Mouse (Mus musculus): ENCODE measurements around the gene Naif1. TPM values are rescaled to one million over a fixed set of nuclear protein-coding genes. Genes with fewer than 3 reads are reported as not detected.
"Not testable (repeated sequence)": the region's sequence is repeated elsewhere in the genome, so short reads cannot be mapped to it uniquely, and the experiment has no call there.

The Naif1 gene
- polyA plus RNA-seq, 1 experiment, result 3.0 TPM

DNA sequence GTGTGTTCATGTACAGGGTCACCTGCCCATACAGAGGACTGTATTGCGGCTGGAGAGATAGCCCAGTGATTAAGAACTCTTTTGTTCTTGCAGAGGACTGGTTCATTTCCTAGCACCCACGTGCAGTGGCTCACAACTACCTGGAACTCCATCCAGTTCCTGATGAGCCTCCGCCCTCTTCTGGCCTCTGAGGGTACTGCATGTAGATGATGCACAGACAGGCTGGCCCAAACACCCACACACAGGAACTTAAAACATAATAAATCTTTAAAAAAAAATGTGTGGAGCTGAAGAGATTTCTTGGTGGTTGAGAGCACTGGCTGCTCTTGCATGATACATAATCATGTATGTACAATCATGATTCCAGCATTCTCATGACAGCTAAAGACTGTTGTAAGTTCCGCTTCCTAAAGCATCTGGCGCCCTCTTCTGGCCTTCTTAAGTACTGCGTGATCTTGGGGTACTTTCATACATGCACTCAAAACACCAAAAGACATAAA, 36.9 kb downstream of the Naif1 start:
- no peak overlapping the region for H3ac ChIP-seq (ENCODE audit: control insufficient read depth, insufficient read length)
- no peak overlapping the region for H3K4me3 ChIP-seq
- no peaks in the 10 kb centered on the region for H3K36me3 ChIP-seq (ENCODE audit: control insufficient read depth, insufficient read depth)
- TF ChIP-seq E2F4 (IDR thresholded peaks at IDR 0.05; ENCODE audit: insufficient read depth) (no peak), USF1 (IDR thresholded peaks at IDR 0.05; ENCODE audit: low read depth) (peak; percentile 24)
- H3K79me2 ChIP-seq (ENCODE audit: control insufficient read depth, insufficient read depth), result no peaks in the 10 kb centered on the region
- no peaks in the 10 kb centered on the region for H3K27me3 ChIP-seq (ENCODE audit: control insufficient read depth, insufficient read depth, insufficient read length)
- H3K4me2 ChIP-seq (ENCODE audit: low read depth), result no peak overlapping the region

GRCm38 (mm10) chr2:32488679-32489078, 38.4 kb downstream of the Naif1 start:
- no peaks in the 10 kb centered on the region for H3K79me2 ChIP-seq (ENCODE audit: control insufficient read depth, insufficient read depth)
- no peak overlapping the region for H3K4me2 ChIP-seq (ENCODE audit: low read depth)
- H3ac ChIP-seq (ENCODE audit: control insufficient read depth, insufficient read length), result no peak overlapping the region
- H3K4me3 ChIP-seq, result no peak overlapping the region
- H3K36me3 ChIP-seq (ENCODE audit: control insufficient read depth, insufficient read depth), result no peaks in the 10 kb centered on the region
- TF ChIP-seq MYOD1 (IDR thresholded peaks at IDR 0.05; ENCODE audit: control insufficient read depth in 1 of 3, insufficient read length in 2 of 3, low read depth in 2 of 3), result no peak
- no peak for TF ChIP-seq MAX (IDR thresholded peaks at IDR 0.05; ENCODE audit: low read depth)
- TF ChIP-seq CEBPB (IDR thresholded peaks at IDR 0.05; ENCODE audit: insufficient read depth, poor library complexity, severe bottlenecking), result no peak
- no peak for TF ChIP-seq REST (IDR thresholded peaks at IDR 0.05; ENCODE audit: insufficient read depth, insufficient read length)
- TF ChIP-seq SRF (IDR thresholded peaks at IDR 0.05; ENCODE audit: control insufficient read depth, insufficient read length, low read depth), result no peak
- no peak for TF ChIP-seq E2F4 (IDR thresholded peaks at IDR 0.05; ENCODE audit: insufficient read depth)
- TF ChIP-seq POLR2AphosphoS2 (IDR thresholded peaks at IDR 0.05; ENCODE audit: insufficient read length, low read depth), result no peak
- no peak for TF ChIP-seq USF1 (IDR thresholded peaks at IDR 0.05; ENCODE audit: low read depth)
- no peak for TF ChIP-seq POLR2A (IDR thresholded peaks at IDR 0.05; ENCODE audit: insufficient read length, low read depth)
- TF ChIP-seq MYOG (IDR thresholded peaks at IDR 0.05; ENCODE audit: control insufficient read depth in 1 of 3, insufficient read depth in 1 of 3, insufficient read length in 2 of 3, low read depth in 2 of 3), result no peak
- TF ChIP-seq TCF3 (IDR thresholded peaks at IDR 0.05; ENCODE audit: insufficient read length, low read depth), result no peak
- no peak for TF ChIP-seq TCF12 (IDR thresholded peaks at IDR 0.05; ENCODE audit: insufficient read depth, poor library complexity, severe bottlenecking)
- no peaks in the 10 kb centered on the region for H3K27me3 ChIP-seq (ENCODE audit: control insufficient read depth, insufficient read depth, insufficient read length)

DNA sequence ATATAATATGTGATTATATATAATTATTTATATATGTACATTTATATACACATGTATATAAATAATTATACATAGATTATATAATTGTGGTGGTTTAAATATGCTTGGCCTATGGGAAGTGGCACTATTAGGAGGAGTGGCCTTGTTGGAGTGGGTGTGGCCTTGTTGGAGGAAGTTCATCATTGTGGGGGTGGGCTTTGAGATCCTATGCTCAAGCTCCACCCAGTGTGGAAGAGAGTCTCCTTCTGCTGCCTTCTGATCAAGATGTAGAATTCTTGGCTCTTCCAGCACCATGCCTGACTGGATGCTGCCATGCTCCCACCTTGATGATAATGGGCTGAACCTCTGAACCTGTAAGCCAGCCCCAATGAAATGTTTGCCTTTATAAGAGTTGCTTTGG, 40.5 kb downstream of the Naif1 start:
- not testable (repeated sequence) for H3K4me2 ChIP-seq (ENCODE audit: low read depth); H3K4me3 ChIP-seq; H3K36me3 ChIP-seq (ENCODE audit: control insufficient read depth, insufficient read depth); H3K27me3 ChIP-seq (ENCODE audit: control insufficient read depth, insufficient read depth, insufficient read length); H3K79me2 ChIP-seq (ENCODE audit: control insufficient read depth, insufficient read depth); H3ac ChIP-seq (ENCODE audit: control insufficient read depth, insufficient read length)

- Histone ChIP-seq H3K27me3 (ENCODE audit: control insufficient read depth, insufficient read depth, insufficient read length) (no peaks in the 10 kb centered on the region), H3K4me2 (ENCODE audit: low read depth) (no peak overlapping the region), H3ac (ENCODE audit: control insufficient read depth, insufficient read length) (no peak overlapping the region), H3K4me3 (no peak overlapping the region), H3K79me2 (ENCODE audit: control insufficient read depth, insufficient read depth) (no peaks in the 10 kb centered on the region), H3K36me3 (ENCODE audit: control insufficient read depth, insufficient read depth) (no peaks in the 10 kb centered on the region)
- TF ChIP-seq REST (IDR thresholded peaks at IDR 0.05; ENCODE audit: insufficient read depth, insufficient read length) (no peak), E2F4 (IDR thresholded peaks at IDR 0.05; ENCODE audit: insufficient read depth) (no peak), USF1 (IDR thresholded peaks at IDR 0.05; ENCODE audit: low read depth) (no peak), CEBPB (IDR thresholded peaks at IDR 0.05; ENCODE audit: insufficient read depth, poor library complexity, severe bottlenecking) (no peak), POLR2AphosphoS2 (IDR thresholded peaks at IDR 0.05; ENCODE audit: insufficient read length, low read depth) (no peak), MAX (IDR thresholded peaks at IDR 0.05; ENCODE audit: low read depth) (no peak)
Observed at GRCm38 (mm10) chr2:32492661-32493060, 42.4 kb downstream of the Naif1 start.

- H3K4me3 ChIP-seq, result no peak overlapping the region
- TF ChIP-seq MYOG (IDR thresholded peaks at IDR 0.05; ENCODE audit: control insufficient read depth in 1 of 3, insufficient read depth in 1 of 3, insufficient read length in 2 of 3, low read depth in 2 of 3), result peak in 1 of 3 experiments; percentile 13
- TF ChIP-seq REST (IDR thresholded peaks at IDR 0.05; ENCODE audit: insufficient read depth, insufficient read length), result no peak
- TF ChIP-seq TCF12 (IDR thresholded peaks at IDR 0.05; ENCODE audit: insufficient read depth, poor library complexity, severe bottlenecking), result no peak
- no peak overlapping the region for H3K4me2 ChIP-seq (ENCODE audit: low read depth)
- no peaks in the 10 kb centered on the region for H3K27me3 ChIP-seq (ENCODE audit: control insufficient read depth, insufficient read depth, insufficient read length)
- no peaks in the 10 kb centered on the region for H3K79me2 ChIP-seq (ENCODE audit: control insufficient read depth, insufficient read depth)
- H3ac ChIP-seq (ENCODE audit: control insufficient read depth, insufficient read length), result no peak overlapping the region
- no peaks in the 10 kb centered on the region for H3K36me3 ChIP-seq (ENCODE audit: control insufficient read depth, insufficient read depth)
Observed at GRCm38 (mm10) chr2:32493301-32493701, 43.0 kb downstream of the Naif1 start.

DNA sequence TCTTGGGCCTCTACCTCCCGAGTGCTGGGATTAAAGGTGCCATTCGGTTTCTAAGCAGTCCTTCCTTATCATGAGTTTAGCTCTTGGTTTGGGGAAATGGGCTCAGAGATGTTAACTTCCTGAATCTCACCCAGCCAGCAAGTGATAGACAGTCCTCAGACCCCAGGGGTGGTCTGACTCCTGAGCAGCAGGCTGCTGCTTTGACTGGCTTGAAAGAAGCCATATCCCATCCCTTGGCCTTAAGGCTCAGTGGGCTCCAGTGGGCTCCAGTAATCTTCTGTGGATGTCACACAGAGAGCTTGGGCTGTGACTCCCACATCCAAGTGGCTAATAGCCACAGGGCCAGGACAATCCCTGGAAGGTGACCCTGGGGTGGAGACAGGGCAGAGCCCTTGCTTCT, 44.3 kb downstream of the Naif1 start:
- Histone ChIP-seq H3K4me3 (no peak overlapping the region), H3K36me3 (ENCODE audit: control insufficient read depth, insufficient read depth) (no peaks in the 10 kb centered on the region), H3K79me2 (ENCODE audit: control insufficient read depth, insufficient read depth) (no peaks in the 10 kb centered on the region), H3K27me3 (ENCODE audit: control insufficient read depth, insufficient read depth, insufficient read length) (no peaks in the 10 kb centered on the region), H3ac (ENCODE audit: control insufficient read depth, insufficient read length) (no peak overlapping the region), H3K4me2 (ENCODE audit: low read depth) (no peak overlapping the region)
- TF ChIP-seq REST (IDR thresholded peaks at IDR 0.05; ENCODE audit: insufficient read depth, insufficient read length), result no peak
- no peak for TF ChIP-seq SRF (IDR thresholded peaks at IDR 0.05; ENCODE audit: control insufficient read depth, insufficient read length, low read depth)
- no peak for TF ChIP-seq USF1 (IDR thresholded peaks at IDR 0.05; ENCODE audit: low read depth)
- TF ChIP-seq MYOD1 (IDR thresholded peaks at IDR 0.05; ENCODE audit: control insufficient read depth in 1 of 3, insufficient read length in 2 of 3, low read depth in 2 of 3), result no peak
- TF ChIP-seq TCF3 (IDR thresholded peaks at IDR 0.05; ENCODE audit: insufficient read length, low read depth), result no peak
- TF ChIP-seq MAX (IDR thresholded peaks at IDR 0.05; ENCODE audit: low read depth), result no peak
- TF ChIP-seq POLR2AphosphoS2 (IDR thresholded peaks at IDR 0.05; ENCODE audit: insufficient read length, low read depth), result no peak
- TF ChIP-seq E2F4 (IDR thresholded peaks at IDR 0.05; ENCODE audit: insufficient read depth), result no peak
- TF ChIP-seq POLR2A (IDR thresholded peaks at IDR 0.05; ENCODE audit: insufficient read length, low read depth), result no peak
- TF ChIP-seq CEBPB (IDR thresholded peaks at IDR 0.05; ENCODE audit: insufficient read depth, poor library complexity, severe bottlenecking), result no peak
- no peak for TF ChIP-seq MYOG (IDR thresholded peaks at IDR 0.05; ENCODE audit: control insufficient read depth in 1 of 3, insufficient read depth in 1 of 3, insufficient read length in 2 of 3, low read depth in 2 of 3)
- TF ChIP-seq TCF12 (IDR thresholded peaks at IDR 0.05; ENCODE audit: insufficient read depth, poor library complexity, severe bottlenecking), result no peak

All from myocyte (in vitro differentiated cells).